Mouse (Mus musculus): ENCODE measurements around the gene Creb3.

Creb3 gene

DNA sequence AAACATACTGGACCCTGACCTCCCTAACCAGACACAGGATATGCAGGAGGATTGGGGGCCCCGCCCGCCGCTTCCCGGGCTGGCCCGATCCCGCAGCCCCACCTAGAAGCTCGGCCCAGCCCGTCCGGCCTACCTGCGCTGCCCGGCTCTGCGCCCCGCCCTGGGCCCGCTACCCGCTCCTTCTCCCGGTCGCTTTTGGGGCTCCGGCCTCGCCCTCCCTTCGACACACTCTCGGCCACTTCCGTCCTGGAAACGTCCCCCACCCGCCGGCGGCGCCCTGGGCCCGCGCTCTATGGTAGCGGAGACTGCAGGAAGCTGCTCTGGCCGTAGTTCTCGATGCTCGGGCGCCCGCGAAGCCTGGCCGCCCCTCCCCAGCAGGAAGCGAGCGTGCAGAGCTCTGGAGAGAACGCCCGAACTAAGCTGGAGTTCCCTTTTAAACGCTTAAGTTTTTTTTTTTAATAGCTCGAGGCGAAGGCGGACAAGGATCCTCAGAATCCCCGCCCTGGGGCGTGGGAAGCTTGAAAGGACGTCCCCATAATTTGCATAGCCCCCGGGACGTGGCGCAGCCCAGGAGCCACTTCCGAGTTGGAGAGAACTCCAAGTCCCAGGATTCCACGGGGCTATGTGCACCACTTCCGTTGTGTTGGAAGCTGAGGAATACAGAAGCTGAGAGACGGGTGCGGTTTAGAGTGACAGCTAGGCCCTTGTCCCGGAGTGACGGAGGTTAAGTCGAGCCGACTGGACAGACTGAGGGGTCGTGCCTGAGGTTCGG, at the start of gene Creb3, which contains the start of gene Tln1:
TSS of gene Creb3 (plus strand) at position 336 of the 772 bp plus-strand sequence.
TSS of gene Tln1 (minus strand) at position 695 of the 772 bp plus-strand sequence.
- in situ Hi-C loops (cut with MboI; ENCODE audit: unreplicated experiment in 2 of 2), result loop anchor here (5.0 to 10.0 kb wide), 4 partner anchors 77 to 520 kb away; partner anchors contain the start of genes Sit1 (in 2 of the 2) and Fam214b (in 1 of the 2)

DNA sequence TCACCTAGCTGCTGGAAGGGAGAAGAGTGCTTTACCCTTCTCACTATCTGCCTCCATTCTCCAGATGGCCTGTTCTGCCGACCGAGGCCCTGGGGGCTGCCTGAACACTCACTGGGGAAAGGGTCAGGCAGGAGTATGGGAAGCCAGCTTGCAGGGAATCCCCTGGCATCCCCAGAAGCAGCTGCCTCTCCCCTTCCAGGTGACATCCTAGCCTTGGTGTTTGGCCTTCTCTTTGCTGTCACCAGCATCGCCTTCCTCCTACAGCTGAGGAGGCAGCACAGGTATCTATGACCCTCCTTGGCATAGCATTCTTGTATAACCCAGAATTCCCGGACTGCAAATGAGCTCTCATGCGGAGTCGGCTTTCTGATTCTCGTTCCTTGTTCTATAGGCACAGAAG, 49.5 kb upstream of the Creb3 start:
- in situ Hi-C loops (cut with MboI; ENCODE audit: unreplicated experiment in 2 of 2), result no loop called here

DNA sequence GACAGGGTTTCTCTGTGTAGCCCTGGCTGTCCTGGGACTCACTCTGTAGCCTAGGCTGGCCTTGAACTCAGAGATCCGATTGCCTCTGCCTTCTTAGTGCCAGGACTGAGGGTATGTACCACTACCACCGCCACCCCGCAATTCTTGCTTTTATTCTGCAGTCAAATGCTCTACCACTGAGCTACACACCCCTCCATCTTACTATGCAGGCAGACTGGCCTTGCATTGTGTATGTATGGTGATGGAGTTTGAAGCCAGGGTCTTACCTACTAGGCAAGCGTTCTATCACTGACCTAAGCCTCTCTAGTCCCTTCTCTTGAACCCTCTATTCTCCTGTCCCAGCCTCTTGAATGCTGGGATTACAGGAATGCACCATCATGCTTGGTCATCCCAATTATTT, 48.8 kb upstream of the Creb3 start:
- in situ Hi-C loops (cut with MboI; ENCODE audit: unreplicated experiment in 2 of 2), result no loop called here

DNA sequence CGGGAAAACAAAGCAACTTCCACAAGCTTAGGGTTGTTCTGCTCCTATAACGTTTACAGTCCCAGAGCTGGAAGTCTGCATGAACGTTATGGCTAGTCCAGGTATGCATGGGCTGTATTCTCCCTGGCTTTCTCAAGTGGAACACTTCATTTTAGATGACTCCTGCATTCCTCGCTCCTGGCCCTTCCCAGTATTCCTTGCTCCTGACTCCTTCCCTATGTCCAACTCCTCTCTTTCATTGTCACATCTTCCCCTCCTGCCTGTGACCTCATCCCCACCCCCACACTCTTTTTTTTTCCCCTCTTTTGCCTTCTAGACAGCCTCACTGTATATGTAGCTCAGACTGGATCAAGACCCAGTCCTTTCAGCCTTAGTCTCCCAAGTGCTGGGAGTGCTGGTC, 48.3 kb upstream of the Creb3 start:
- in situ Hi-C loops (cut with MboI; ENCODE audit: unreplicated experiment in 2 of 2), result no loop called here

DNA sequence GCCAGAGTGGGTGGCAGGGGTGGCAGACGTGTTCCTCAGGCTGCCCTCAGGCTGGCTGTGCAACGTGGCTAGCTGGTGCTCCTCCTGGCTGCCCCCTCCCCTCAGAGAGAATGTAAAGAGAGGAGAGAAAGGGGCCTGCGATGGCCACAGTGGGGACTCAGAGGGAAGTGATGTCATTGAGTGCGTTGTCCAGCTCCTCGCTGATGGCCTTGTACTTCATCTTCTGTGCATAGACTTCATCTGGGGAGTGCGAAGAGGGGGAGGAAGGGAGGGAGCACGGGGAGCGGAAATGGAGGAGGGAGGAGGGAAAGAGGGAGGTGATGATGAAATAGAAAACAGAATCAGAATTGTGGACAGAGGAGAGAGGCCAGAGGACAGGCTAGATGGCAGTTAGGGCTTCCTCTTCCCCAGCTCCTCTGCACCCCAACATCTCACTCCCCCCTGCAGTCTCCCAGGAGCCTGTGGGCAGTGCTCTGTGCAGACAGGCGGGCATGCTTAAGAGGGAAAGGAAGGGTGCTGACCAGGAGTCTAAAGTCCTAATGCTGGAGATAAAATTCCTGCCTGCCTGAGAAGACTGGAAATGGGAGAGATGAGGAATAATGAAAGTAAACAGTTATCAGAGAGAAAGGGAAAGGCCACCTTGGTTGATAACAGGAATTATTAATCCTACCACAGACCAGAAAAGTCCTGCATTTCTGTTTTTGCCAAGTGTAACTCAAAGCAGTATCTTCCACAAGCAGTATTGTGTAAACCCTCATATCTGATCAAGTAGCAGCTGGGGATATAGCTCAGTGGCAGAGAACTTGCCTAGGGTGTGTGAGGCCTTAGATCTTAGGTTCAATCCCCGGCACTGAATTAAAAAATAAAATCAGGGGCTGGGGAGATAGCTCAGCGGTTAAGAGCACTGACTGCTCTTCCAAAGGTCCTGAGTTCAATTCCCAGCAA, 46.1 kb upstream of the Creb3 start:
- in situ Hi-C loops (cut with MboI; ENCODE audit: unreplicated experiment in 2 of 2), result no loop called here

DNA sequence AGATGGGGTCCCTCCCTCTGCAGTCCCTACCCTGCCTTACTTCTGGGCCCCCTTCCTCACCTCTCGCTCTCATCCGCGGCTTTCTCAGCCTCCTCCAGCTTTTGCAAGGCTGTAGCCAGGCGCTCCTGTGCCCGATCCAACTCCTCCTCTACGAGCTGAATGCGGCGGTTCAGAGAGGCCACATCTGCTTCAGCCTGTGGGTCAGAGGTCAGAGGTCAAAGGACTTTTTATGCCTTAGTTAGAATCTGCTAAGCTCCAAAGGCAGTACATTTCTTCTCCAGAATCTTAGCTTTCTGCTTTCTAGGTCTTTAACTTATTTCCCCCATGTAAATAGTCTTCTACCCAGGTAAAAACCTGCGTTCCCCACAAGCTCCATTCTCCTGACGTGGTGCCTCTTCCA, 42.6 kb upstream of the Creb3 start:
- in situ Hi-C loops (cut with MboI; ENCODE audit: unreplicated experiment in 2 of 2), result no loop called here

DNA sequence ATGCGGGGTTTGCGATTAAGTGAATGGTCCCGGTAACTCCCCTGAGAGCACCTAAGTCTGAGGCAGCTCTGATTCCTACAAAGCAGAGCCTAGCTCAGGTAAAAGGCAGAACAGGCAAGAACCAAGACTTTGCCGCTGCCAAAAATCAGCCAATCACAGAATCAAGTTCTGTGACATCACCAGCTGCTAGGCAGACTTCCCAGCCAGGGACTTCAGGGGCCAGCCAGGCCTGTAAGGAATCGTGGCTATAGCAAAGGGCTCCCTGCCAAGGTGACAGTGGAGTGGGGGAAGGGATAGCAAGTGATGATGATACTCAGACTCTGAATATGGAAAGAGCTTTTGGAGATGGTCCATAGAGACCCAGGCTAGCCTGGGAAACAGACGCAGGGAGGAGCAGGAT, 42.2 kb upstream of the Creb3 start:
- in situ Hi-C loops (cut with MboI; ENCODE audit: unreplicated experiment in 2 of 2), result no loop called here

DNA sequence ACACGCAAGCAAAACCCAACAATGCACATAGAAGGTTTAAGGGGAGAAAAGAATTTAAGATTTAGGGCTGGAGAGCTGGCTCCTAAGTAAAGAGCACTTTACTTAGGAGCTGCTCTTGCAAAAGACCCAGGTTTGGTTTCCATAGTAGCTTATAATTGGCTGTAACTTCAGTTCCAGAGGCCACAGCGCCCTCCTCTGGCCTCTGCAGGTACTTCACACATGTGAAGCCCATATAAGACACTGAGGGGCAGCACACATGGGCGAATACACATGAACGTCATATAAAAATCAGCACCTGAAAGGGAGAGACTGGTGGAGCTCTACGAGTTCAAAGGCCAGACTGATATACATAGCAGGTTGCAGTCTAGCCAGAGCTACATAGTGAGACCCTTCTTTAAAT, 34.3 kb upstream of the Creb3 start:
- in situ Hi-C loops (cut with MboI; ENCODE audit: unreplicated experiment in 2 of 2), result loop anchor here (5.0 to 25.0 kb wide), 4 partner anchors 46 to 334 kb away; partner anchors contain the start of genes Olfr71 (in 2 of the 2), Tesk1 (in 2 of the 2), Olfr155 (in 1 of the 2) and Sit1 (in 1 of the 2)

DNA sequence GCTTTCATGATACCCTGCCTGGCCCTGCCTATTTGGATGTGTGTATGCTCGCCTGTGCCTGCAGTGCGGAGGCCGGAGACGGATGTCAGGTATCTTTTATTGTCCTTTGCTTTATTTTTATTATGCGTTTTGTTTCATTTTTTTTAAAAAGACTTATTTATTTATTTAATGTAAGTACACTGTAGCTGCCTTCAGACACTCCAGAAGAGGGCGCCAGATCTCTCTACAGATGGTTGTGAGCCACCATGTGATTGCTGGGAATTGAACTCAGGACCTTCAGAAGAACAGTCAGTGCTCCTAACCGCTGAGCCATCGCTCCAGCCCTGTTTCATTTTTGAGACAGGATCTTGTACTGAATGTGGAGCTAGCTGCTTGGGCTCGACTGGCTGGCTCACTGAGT, 33.6 kb upstream of the Creb3 start:
- in situ Hi-C loops (cut with MboI; ENCODE audit: unreplicated experiment in 2 of 2), result loop anchor here (5.0 to 25.0 kb wide), 4 partner anchors 46 to 334 kb away; partner anchors contain the start of genes Olfr71 (in 2 of the 2), Tesk1 (in 2 of the 2), Olfr155 (in 1 of the 2) and Sit1 (in 1 of the 2)

DNA sequence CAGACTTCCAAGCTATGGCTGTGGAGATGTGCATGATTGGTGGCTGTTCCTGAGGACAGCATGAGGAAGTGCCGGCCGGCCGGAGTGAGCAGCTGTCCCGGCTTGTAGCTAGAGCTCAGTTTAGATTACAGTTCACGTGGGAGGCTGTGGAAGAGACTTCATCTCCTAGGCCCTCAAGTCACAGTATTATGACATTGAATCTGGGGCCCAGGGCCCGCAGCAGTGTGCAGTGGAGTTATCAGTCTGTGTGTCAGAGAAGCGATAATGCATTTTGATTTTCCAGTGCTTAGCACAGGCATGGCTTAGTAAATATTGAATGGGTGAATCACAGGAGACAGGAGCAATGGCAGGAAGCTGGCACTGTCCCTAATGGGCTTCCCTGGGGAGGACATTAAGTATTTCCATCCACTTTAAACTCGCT, 32.0 kb upstream of the Creb3 start:
- in situ Hi-C loops (cut with MboI; ENCODE audit: unreplicated experiment in 2 of 2), result loop anchor here in 1 of 2 experiments (25.0 kb wide), 1 partner anchor 332 kb away; the partner anchor contains the start of gene Olfr155

DNA sequence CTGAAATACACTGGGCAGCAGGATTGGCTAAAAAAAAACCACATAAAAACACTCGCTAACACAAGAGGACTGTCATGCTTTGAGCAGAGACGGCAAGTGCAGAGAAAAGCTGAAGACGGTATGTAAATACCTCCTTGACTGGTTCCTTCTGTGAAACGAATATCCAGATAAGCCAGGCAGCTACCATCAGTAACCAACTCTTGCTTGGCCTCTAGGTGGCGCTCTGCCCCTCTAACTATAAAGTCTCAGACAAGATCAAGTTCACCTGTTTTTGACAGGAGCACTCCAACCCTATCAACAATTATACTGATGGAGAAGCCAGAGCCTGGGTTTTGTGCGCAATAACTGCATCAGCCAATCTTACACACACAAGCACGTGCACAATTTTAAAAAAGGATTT, 31.6 kb upstream of the Creb3 start:
- in situ Hi-C loops (cut with MboI; ENCODE audit: unreplicated experiment in 2 of 2), result loop anchor here in 1 of 2 experiments (25.0 kb wide), 1 partner anchor 332 kb away; the partner anchor contains the start of gene Olfr155

DNA sequence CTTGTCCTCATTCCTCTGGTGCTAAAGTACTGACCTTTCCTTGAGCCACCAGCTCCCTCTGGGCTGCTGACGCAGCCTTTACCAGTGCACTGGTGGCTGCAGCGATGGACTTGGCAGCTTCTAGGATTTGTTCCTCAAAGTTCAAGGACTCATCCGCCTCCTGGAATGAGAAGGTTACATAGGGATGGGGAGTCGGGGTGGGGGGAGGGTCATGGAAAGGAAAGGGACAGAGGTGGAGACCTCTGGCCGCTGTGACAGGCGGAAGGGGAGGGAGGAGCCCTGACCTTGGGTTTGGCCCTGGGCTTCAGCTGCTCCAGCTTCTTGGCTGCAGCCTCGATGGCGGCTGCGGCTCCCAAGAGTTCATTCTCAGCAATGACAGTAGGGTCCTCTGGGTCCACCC, 28.9 kb upstream of the Creb3 start:
- in situ Hi-C loops (cut with MboI; ENCODE audit: unreplicated experiment in 2 of 2), result loop anchor here in 1 of 2 experiments (25.0 kb wide), 1 partner anchor 329 kb away; the partner anchor contains the start of gene Olfr155

DNA sequence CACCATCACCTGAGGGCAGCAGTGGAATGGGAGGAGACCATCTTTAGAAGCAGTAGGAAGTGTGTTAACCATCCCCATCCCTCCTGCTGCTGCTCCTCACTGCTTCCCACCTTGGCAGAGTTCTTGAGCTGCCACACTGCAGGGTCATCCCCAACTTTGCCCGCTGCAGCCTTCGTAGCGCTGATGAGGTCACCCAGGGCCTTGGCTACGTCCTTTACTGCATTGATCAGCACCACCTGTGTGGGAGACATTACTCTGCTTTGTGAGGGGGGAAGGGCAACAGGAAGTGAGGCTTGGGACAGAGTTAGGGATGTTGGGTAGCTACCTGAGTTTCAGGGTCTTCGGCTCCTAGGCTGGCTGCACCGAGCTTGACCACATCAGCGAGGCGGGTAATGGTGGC, 26.5 kb upstream of the Creb3 start:
- in situ Hi-C loops (cut with MboI; ENCODE audit: unreplicated experiment in 2 of 2), result loop anchor here in 1 of 2 experiments (25.0 kb wide), 1 partner anchor 327 kb away; the partner anchor contains the start of gene Olfr155

DNA sequence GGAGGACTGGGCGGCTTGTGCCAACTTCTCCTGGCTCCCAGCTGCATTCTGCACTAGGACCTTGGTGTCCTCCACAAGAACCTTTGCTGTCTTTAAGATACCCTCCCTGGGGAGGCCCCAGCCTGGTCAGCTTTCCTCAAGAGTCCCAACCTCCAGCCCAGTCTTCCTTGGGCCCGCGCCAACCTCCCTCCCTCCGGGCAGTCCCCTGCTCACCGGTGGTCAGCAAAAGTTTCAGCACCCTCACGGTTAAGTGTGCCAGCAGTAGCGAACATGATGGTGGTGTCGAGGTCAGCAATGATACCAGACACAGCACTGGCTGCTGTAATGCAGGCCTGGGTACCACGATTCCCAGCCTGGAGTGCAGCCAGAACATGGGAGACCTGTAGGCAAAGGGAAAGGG, 26.1 kb upstream of the Creb3 start:
- in situ Hi-C loops (cut with MboI; ENCODE audit: unreplicated experiment in 2 of 2), result loop anchor here in 1 of 2 experiments (25.0 kb wide), 1 partner anchor 326 kb away; the partner anchor contains the start of gene Olfr155

DNA sequence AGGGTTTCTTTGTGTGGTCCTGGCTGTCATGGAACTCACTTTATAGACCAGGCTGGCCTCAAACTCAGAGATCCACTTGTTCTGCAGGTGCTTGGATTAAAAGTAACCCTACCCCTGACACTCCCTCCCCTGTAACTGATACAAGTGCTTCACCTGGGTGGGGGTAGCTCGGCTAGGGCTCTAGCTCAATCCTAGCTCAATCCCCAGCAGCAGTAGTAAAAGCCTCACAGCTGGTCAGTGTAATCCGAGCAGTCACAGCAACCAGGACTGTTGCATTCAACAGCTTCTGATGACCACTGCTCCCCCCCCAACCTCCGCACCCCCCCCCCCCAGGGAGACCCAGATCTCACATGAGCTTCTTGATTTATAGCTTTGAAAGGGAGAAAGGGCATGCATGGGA, 20.1 kb upstream of the Creb3 start:
- in situ Hi-C loops (cut with MboI; ENCODE audit: unreplicated experiment in 2 of 2), result loop anchor here in 1 of 2 experiments (25.0 kb wide), 1 partner anchor 320 kb away; the partner anchor contains the start of gene Olfr155

DNA sequence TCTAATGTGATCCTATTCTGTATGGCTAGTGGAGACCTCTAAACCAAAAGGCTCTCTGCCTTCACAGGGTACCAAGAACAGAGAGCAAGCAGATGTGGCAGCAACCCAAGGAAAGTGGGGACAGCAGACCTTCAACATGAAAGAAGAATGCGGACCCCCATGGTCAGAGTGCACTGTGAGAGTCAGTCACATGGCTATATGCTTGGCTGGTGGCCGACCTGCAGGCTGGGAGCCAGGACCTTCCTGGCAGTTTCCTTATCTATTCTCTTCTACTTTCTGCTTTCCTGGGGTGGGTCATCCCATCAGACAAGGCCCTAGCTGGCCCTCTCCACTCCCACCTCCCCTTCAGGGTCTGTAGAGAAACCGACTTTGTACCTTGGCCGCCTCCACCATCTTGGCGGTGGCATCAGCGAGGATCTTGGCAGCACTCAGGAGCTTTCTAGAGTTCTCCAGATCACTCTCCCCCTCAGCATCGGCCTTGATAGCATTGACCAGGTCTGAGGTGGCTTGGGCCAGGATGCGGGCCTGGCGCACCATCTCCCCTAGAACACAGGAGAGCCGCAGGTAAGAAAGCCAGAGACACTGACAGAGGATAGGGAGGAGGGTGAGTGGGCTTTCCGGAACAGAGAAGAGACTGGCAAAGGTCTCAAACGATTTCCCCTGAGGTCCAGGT, 15.6 kb upstream of the Creb3 start:
- in situ Hi-C loops (cut with MboI; ENCODE audit: unreplicated experiment in 2 of 2), result loop anchor here in 1 of 2 experiments (25.0 kb wide), 1 partner anchor 316 kb away; the partner anchor contains the start of gene Olfr155

DNA sequence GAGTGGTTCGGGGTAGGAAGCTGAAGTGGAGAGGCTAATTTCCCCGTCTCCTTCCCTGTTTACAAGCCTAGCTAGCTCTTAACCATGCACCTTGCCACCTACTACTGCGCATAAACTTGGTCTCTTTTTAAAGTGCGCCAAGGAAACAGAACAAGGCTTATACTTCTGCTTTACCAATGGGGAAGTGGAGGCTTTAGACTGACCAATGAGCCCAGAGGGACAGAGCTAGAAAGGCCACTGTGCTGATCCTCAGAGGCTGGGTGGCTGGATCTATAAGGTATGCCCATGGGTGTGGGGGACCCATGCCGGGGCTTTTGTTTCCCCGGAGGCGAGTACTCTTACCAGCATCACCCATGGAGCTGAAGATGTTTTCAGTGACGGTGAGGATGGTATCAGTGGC, 15.0 kb upstream of the Creb3 start:
- in situ Hi-C loops (cut with MboI; ENCODE audit: unreplicated experiment in 2 of 2), result loop anchor here in 1 of 2 experiments (25.0 kb wide), 1 partner anchor 315 kb away; the partner anchor contains the start of gene Olfr155

DNA sequence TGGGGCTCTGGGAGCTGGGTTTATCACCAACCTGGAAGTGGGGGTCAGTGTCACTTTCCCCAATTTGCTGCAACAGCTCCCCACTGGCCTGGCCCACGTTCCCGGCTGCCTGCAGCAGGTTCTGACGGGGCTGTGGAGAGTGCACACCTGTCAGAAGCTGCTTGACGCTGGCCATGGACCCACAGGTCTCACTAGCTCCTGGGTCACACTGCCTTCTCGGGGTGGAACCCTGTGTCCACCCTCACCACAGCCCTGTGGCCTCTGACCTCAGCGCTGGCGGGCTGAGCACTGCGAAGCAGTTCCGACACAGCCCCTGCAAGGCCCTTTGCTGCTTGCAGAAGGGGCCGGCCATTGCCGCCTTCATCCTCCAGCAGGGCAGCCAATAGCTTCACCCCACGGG, 13.1 kb upstream of the Creb3 start:
- in situ Hi-C loops (cut with MboI; ENCODE audit: unreplicated experiment in 2 of 2), result loop anchor here in 1 of 2 experiments (25.0 kb wide), 1 partner anchor 313 kb away; the partner anchor contains the start of gene Olfr155

DNA sequence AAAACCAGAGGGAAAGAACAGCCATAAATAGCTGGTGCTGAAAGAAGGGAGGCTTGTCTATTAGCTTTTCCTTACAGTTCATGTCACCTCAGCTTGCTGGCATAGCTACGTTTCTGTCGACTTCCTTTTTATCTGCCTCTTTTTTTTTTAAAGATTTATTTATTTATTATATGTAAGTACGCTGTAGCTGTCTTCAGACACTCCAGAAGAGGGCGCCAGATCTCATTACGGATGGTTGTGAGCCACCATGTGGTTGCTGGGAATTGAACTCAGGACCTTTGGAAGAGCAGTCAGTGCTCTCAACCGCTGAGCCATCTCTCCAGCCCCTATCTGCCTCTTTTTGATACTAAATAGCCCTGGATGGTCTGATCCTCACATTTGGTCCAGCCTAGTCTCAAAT, 10.3 kb upstream of the Creb3 start:
- in situ Hi-C loops (cut with MboI; ENCODE audit: unreplicated experiment in 2 of 2), result loop anchor here in 1 of 2 experiments (10.0 kb wide), 1 partner anchor 117 kb away; no protein-coding TSS in a partner anchor
